Mouse (Mus musculus) lung, adult 2 months (tissue): ENCODE data around the gene Clip3.

ENCODE experiments used
- CTCF ChIP-seq: fragments of 200-500 bp; IDR thresholded peaks from 2 replicates; pipeline ENCODE4 v1.5.1; 2011; ENCODE audit warnings: mild to moderate bottlenecking, low read length, control low read depth; ENCODE audit not compliant: insufficient read depth
- POLR2A ChIP-seq: fragments of 200-500 bp; IDR thresholded peaks from 2 replicates; pipeline ENCODE4 v1.6.1; 2011; ENCODE audit warnings: low read depth, mild to moderate bottlenecking, control low read depth, low read length, borderline replicate concordance; ENCODE audit errors: extremely low read depth

- TF ChIP-seq CTCF (no peak), POLR2A (no peak)
These were observed 3.5 kb upstream of the Clip3 start for GRCm38 (mm10) chr7:30288046-30288445.
